Mouse (Mus musculus): Measurements from ENCODE around the gene Gm10666. TPM values are rescaled to one million over a fixed set of nuclear protein-coding genes. Genes with fewer than 3 reads are reported as not detected.
"Not testable (repeated sequence)": the region's sequence is repeated elsewhere in the genome, so short reads cannot be mapped to it uniquely, and the experiment has no call there.

Gene Gm10666
- not detected in 2 replicates for polyA plus RNA-seq (2015; fragmentation: Nextera tagmentation; extraction: Ambion mirVana)

GRCm38 (mm10) chr7:22134641-22135040 lies at the start of gene Gm10666:
TSS of gene Gm10666 (minus strand) at chr7:22134741.
- H3K4me1 ChIP-seq (ENCODE audit: control insufficient read depth, low read depth, low read length); ATAC-seq (ENCODE audit: low read depth); H3K9ac ChIP-seq (ENCODE audit: low read depth, low read length); H3K27me3 ChIP-seq (ENCODE audit: control insufficient read depth, insufficient read depth, low read depth, low read length); H3K36me3 ChIP-seq (ENCODE audit: control insufficient read depth, insufficient read depth); H3K4me2 ChIP-seq (ENCODE audit: low read depth, low read length); H3K27ac ChIP-seq (ENCODE audit: low read length); H3K4me3 ChIP-seq (ENCODE audit: low read depth, low read length); H3K9me3 ChIP-seq (replicated peaks; ENCODE audit: control insufficient read depth, low read length): not testable (repeated sequence)
- no CpG with 5 or more reads among the region's 5 CpGs for WGBS (ENCODE audit: insufficient replicate concordance)

- not testable (repeated sequence) for H3K4me3 ChIP-seq (ENCODE audit: low read depth, low read length); H3K27ac ChIP-seq (ENCODE audit: low read length); H3K9ac ChIP-seq (ENCODE audit: low read depth, low read length); H3K4me2 ChIP-seq (ENCODE audit: low read depth, low read length); H3K4me1 ChIP-seq (ENCODE audit: control insufficient read depth, low read depth, low read length); H3K27me3 ChIP-seq (ENCODE audit: control insufficient read depth, insufficient read depth, low read depth, low read length); H3K36me3 ChIP-seq (ENCODE audit: control insufficient read depth, insufficient read depth); ATAC-seq (ENCODE audit: low read depth); H3K9me3 ChIP-seq (replicated peaks; ENCODE audit: control insufficient read depth, low read length)
- WGBS (ENCODE audit: insufficient replicate concordance), result no CpG with 5 or more reads among the region's 3 CpGs
Observed at GRCm38 (mm10) chr7:22163935-22164334, 29.4 kb upstream of the Gm10666 start, which contains the start of gene Vmn1r142. TSS of gene Vmn1r142 (minus strand) at chr7:22164035.

GRCm38 (mm10) chr7:22118145-22118544 lies 16.4 kb downstream of the Gm10666 start, which contains the start of gene Gm16451:
TSS of gene Gm16451 (minus strand) at chr7:22118245.
- not testable (repeated sequence) for H3K4me3 ChIP-seq (ENCODE audit: low read depth, low read length)

More at GRCm38 (mm10) chr7:22118145-22118544, 16.4 kb downstream of the Gm10666 start, which contains the start of gene Gm16451:
- H3K27ac ChIP-seq (ENCODE audit: low read length); ATAC-seq (ENCODE audit: low read depth); H3K9ac ChIP-seq (ENCODE audit: low read depth, low read length); H3K4me1 ChIP-seq (ENCODE audit: control insufficient read depth, low read depth, low read length); H3K4me2 ChIP-seq (ENCODE audit: low read depth, low read length); H3K9me3 ChIP-seq (replicated peaks; ENCODE audit: control insufficient read depth, low read length); H3K27me3 ChIP-seq (ENCODE audit: control insufficient read depth, insufficient read depth, low read depth, low read length); H3K36me3 ChIP-seq (ENCODE audit: control insufficient read depth, insufficient read depth): not testable (repeated sequence)
- WGBS (ENCODE audit: insufficient replicate concordance), result no CpG with 5 or more reads among the region's 2 CpGs

Other genes with a start within 250 kb of the Gm10666 start
- not detected in 2 replicates for gene Gm5891, start 213.4 kb downstream of the Gm10666 start, polyA plus RNA-seq (2015; fragmentation: Nextera tagmentation; extraction: Ambion mirVana)
- not detected in 2 replicates for gene Vmn1r137, start 140.2 kb downstream of the Gm10666 start, polyA plus RNA-seq (2015; fragmentation: Nextera tagmentation; extraction: Ambion mirVana)
- gene Vmn1r138, start 105.8 kb downstream of the Gm10666 start, polyA plus RNA-seq (2015; fragmentation: Nextera tagmentation; extraction: Ambion mirVana), result not detected in 2 replicates
- not detected in 2 replicates for gene Gm6176, start 78.4 kb downstream of the Gm10666 start, polyA plus RNA-seq (2015; fragmentation: Nextera tagmentation; extraction: Ambion mirVana)
- not detected in 2 replicates for gene Vmn1r139, start 65.7 kb downstream of the Gm10666 start, polyA plus RNA-seq (2015; fragmentation: Nextera tagmentation; extraction: Ambion mirVana)
- gene Gm16451, start 16.5 kb downstream of the Gm10666 start, polyA plus RNA-seq (2015; fragmentation: Nextera tagmentation; extraction: Ambion mirVana), result not detected in 2 replicates
- gene Vmn1r142, start 29.3 kb upstream of the Gm10666 start, polyA plus RNA-seq (2015; fragmentation: Nextera tagmentation; extraction: Ambion mirVana), result not detected in 2 replicates
- gene Vmn1r143, start 54.6 kb upstream of the Gm10666 start, polyA plus RNA-seq (2015; fragmentation: Nextera tagmentation; extraction: Ambion mirVana), result not detected in 2 replicates
- not detected in 2 replicates for gene Gm8653, start 66.5 kb upstream of the Gm10666 start, polyA plus RNA-seq (2015; fragmentation: Nextera tagmentation; extraction: Ambion mirVana)
- not detected in 2 replicates for gene Gm8453, start 94.7 kb upstream of the Gm10666 start, polyA plus RNA-seq (2015; fragmentation: Nextera tagmentation; extraction: Ambion mirVana)
- gene Gm4187, start 195.0 kb upstream of the Gm10666 start, polyA plus RNA-seq (2015; fragmentation: Nextera tagmentation; extraction: Ambion mirVana), result not detected in 2 replicates
- not detected in 2 replicates for gene Gm8660, start 236.3 kb upstream of the Gm10666 start, polyA plus RNA-seq (2015; fragmentation: Nextera tagmentation; extraction: Ambion mirVana)